Mouse (Mus musculus): ENCODE data around the gene Bsdc1. TPM values are rescaled to one million over a fixed set of nuclear protein-coding genes. Genes with fewer than 3 reads are reported as not detected.
"Not testable (repeated sequence)": the region's sequence is repeated elsewhere in the genome, so short reads cannot be mapped to it uniquely, and the experiment has no call there.

Gene Bsdc1
- polyA plus RNA-seq, 1 experiment from 2014 or later: 35.4 TPM

DNA sequence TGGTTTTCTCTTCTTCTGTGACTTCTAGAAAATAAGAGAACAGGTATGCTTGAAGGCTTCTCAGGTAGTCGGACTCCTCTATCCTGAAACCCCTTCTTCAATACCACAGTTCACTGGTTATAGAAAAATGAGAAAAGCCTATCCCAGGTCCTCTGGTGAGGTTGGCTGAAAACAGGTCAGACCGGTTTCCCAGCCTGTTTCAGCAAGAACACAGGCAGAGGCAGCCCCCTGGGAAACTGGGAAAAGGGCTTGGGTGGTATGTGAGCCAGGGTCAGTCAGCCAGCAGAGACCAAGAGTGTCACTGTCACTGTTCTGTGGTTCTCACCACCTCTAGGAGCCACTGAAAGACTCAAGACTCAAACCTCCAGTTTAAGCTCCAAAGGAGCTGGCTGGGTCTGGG, 55.5 kb downstream of the Bsdc1 start:
- Histone ChIP-seq H3K27me3 (replicated peaks; ENCODE audit: control insufficient read depth, insufficient read depth, low read length) (no peaks in the 10 kb centered on the region), H3K36me3 (ENCODE audit: control insufficient read depth, insufficient read depth, low read length) (peaks cover 62% of the 10 kb centered on the region), H3K9ac (ENCODE audit: low read length) (no peak overlapping the region), H3K4me1 (ENCODE audit: control insufficient read depth, insufficient read depth, low read length) (0 out of 2 replicates have a peak, but pooled peaks cover 2% of the 10 kb centered on the region), H3K4me3 (ENCODE audit: low read depth, low read length) (no peak overlapping the region), H3K27ac (ENCODE audit: low read depth, low read length) (no peak overlapping the region), H3K4me2 (ENCODE audit: low read length) (no peak overlapping the region), H3K9me3 (replicated peaks; ENCODE audit: control insufficient read depth, low read length) (no peaks in the 10 kb centered on the region)
- WGBS: 45% methylated on average over 2 of the region's 2 CpGs
- DNase-seq (ENCODE audit: low spot score) (no peak), ATAC-seq (no peak)

DNA sequence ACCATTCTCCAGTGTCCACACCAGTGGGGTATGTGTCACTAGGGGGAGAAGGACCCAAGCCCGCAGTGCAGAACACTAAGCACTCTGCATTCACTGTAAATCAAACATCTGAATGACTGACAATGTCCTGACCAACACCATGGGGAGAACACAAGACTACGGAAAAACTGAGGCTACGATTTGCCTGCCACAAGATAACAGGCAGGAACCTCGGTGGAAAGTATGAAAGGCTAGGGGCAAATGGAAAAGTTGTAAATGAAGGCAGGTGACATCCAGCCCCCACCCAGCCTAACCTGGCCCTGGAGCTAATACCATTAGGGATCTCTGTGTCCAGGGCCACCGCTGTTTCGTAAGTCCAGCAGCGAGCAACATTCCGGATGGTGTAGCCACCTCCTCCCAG, 57.1 kb downstream of the Bsdc1 start:
- H3K4me3 ChIP-seq (ENCODE audit: low read depth, low read length): no peak overlapping the region
- no peak overlapping the region for H3K4me2 ChIP-seq (ENCODE audit: low read length)
- no peak for ATAC-seq
- H3K9me3 ChIP-seq (replicated peaks; ENCODE audit: control insufficient read depth, low read length): no peaks in the 10 kb centered on the region
- H3K36me3 ChIP-seq (ENCODE audit: control insufficient read depth, insufficient read depth, low read length): peaks cover 78% of the 10 kb centered on the region
- WGBS: 92% methylated on average over 8 of the region's 8 CpGs
- H3K4me1 ChIP-seq (ENCODE audit: control insufficient read depth, insufficient read depth, low read length): 0 out of 2 replicates have a peak, but pooled peaks cover 2% of the 10 kb centered on the region
- H3K27me3 ChIP-seq (replicated peaks; ENCODE audit: control insufficient read depth, insufficient read depth, low read length): no peaks in the 10 kb centered on the region
- DNase-seq (ENCODE audit: low spot score): no peak
- H3K27ac ChIP-seq (ENCODE audit: low read depth, low read length): no peak overlapping the region
- H3K9ac ChIP-seq (ENCODE audit: low read length): no peak overlapping the region

DNA sequence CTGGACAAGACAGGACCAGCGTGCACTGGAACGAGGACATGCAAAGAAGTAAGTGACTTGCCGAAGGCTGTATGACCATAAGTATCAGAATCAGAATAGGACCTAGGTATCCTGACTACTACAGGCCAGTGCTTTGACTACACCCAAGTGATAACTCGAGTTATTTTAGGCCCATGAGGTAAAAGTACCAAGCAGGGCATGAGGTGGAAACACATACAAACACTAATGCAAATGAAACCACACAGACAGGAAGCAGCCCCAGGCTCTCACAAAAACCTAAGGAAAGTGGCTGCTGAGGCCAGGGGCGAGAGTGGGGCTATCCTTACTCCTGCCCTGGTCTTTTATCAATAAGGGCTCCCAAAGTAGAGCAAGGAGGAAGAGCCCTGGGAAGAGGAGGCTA, 64.0 kb downstream of the Bsdc1 start:
- ATAC-seq (no peak), DNase-seq (ENCODE audit: low spot score) (no peak)
- Histone ChIP-seq H3K4me1 (ENCODE audit: control insufficient read depth, insufficient read depth, low read length) (no peaks in the 10 kb centered on the region), H3K27ac (ENCODE audit: low read depth, low read length) (no peak overlapping the region), H3K9me3 (replicated peaks; ENCODE audit: control insufficient read depth, low read length) (no peaks in the 10 kb centered on the region), H3K4me3 (ENCODE audit: low read depth, low read length) (no peak overlapping the region), H3K4me2 (ENCODE audit: low read length) (no peak overlapping the region), H3K9ac (ENCODE audit: low read length) (no peak overlapping the region), H3K27me3 (replicated peaks; ENCODE audit: control insufficient read depth, insufficient read depth, low read length) (no peaks in the 10 kb centered on the region), H3K36me3 (ENCODE audit: control insufficient read depth, insufficient read depth, low read length) (peaks cover 89% of the 10 kb centered on the region)
- 92% methylated on average over 5 of the region's 5 CpGs for WGBS

DNA sequence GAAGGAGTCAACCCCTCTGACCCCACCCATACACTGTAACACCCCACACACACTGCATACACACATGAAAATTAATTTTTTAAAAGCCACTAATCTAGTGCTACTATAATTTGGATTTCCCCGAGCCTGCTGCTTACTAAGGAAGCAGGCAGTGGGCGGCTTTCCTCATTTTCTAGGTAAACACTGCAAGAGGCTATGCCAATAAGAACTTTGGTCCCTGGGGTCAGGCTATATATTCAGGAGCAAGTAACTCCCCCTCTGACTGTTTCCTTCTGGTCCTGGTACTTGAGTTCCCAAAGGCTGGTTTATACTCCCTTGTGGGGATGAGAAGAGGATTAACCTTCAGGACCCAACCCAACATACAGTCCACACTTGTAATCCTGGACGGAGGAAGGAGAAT, 64.5 kb downstream of the Bsdc1 start:
- WGBS: 86% methylated on average over 3 of the region's 3 CpGs
- H3K27me3 ChIP-seq (replicated peaks; ENCODE audit: control insufficient read depth, insufficient read depth, low read length): no peaks in the 10 kb centered on the region
- no peak overlapping the region for H3K4me3 ChIP-seq (ENCODE audit: low read depth, low read length)
- H3K4me1 ChIP-seq (ENCODE audit: control insufficient read depth, insufficient read depth, low read length): no peaks in the 10 kb centered on the region
- H3K9me3 ChIP-seq (replicated peaks; ENCODE audit: control insufficient read depth, low read length): no peaks in the 10 kb centered on the region
- DNase-seq (ENCODE audit: low spot score) (no peak), ATAC-seq (no peak)
- no peak overlapping the region for H3K9ac ChIP-seq (ENCODE audit: low read length)
- no peak overlapping the region for H3K4me2 ChIP-seq (ENCODE audit: low read length)
- H3K36me3 ChIP-seq (ENCODE audit: control insufficient read depth, insufficient read depth, low read length): peaks cover 91% of the 10 kb centered on the region
- no peak overlapping the region for H3K27ac ChIP-seq (ENCODE audit: low read depth, low read length)

DNA sequence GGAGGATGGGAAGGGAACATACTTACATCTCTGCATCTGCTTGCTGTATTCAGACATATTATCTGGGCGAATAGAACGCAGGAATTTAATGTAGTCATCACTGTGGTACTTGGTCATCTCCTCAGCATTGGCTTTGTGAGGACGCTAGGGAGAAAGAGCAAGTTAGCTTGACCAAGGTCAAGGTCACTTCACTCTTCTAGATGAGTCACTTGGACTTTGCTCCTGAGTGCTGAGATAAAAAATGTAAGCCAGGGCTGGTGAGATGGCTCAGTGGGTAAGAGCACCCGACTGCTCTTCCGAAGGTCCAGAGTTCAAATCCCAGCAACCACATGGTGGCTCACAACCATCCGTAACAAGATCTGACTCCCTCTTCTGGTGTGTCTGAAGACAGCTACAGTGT, 67.5 kb downstream of the Bsdc1 start:
- not testable (repeated sequence) for H3K9ac ChIP-seq (ENCODE audit: low read length); H3K4me3 ChIP-seq (ENCODE audit: low read depth, low read length); H3K4me1 ChIP-seq (ENCODE audit: control insufficient read depth, insufficient read depth, low read length); H3K4me2 ChIP-seq (ENCODE audit: low read length); ATAC-seq; DNase-seq (ENCODE audit: low spot score); H3K27me3 ChIP-seq (replicated peaks; ENCODE audit: control insufficient read depth, insufficient read depth, low read length); H3K27ac ChIP-seq (ENCODE audit: low read depth, low read length); H3K9me3 ChIP-seq (replicated peaks; ENCODE audit: control insufficient read depth, low read length)
- H3K36me3 ChIP-seq (ENCODE audit: control insufficient read depth, insufficient read depth, low read length): peaks cover 88% of the 10 kb centered on the region
- WGBS: 100% methylated on average over 5 of the region's 6 CpGs

Other genes starting within 250 kb of the Bsdc1 start
- gene C77080, start 200.2 kb upstream of the Bsdc1 start, polyA plus RNA-seq (2014; fragmentation: Nextera tagmentation; extraction: Ambion mirVana): 3.6 and 4.2 TPM in 2 replicates
- gene Sync, start 174.0 kb upstream of the Bsdc1 start, polyA plus RNA-seq (2014; fragmentation: Nextera tagmentation; extraction: Ambion mirVana): 0.14 and 0.24 TPM in 2 replicates
- 428 and 447 TPM in 2 replicates for gene Rbbp4, start 126.2 kb upstream of the Bsdc1 start, polyA plus RNA-seq (2014; fragmentation: Nextera tagmentation; extraction: Ambion mirVana)
- gene Zbtb8os, start 125.9 kb upstream of the Bsdc1 start, polyA plus RNA-seq (2014; fragmentation: Nextera tagmentation; extraction: Ambion mirVana): 27.7 and 37.1 TPM in 2 replicates
- 5.8 and 6.6 TPM in 2 replicates for gene Zbtb8a, start 83.5 kb upstream of the Bsdc1 start, polyA plus RNA-seq (2014; fragmentation: Nextera tagmentation; extraction: Ambion mirVana)
- 6.5 and 8.0 TPM in 2 replicates for gene Zbtb8b, start 20.7 kb upstream of the Bsdc1 start, polyA plus RNA-seq (2014; fragmentation: Nextera tagmentation; extraction: Ambion mirVana)
- gene Tssk3, start 29.4 kb downstream of the Bsdc1 start, polyA plus RNA-seq (2014; fragmentation: Nextera tagmentation; extraction: Ambion mirVana): 0.28 TPM in 1 of 2 replicates, not detected in the other
- gene Fam229a, start 29.6 kb downstream of the Bsdc1 start, polyA plus RNA-seq (2014; fragmentation: Nextera tagmentation; extraction: Ambion mirVana): not detected in 2 replicates
- 1,632 and 1,731 TPM in 2 replicates for gene Marcksl1, start 52.0 kb downstream of the Bsdc1 start, polyA plus RNA-seq (2014; fragmentation: Nextera tagmentation; extraction: Ambion mirVana)
- 132 and 154 TPM in 2 replicates for gene Hdac1, start 81.1 kb downstream of the Bsdc1 start, polyA plus RNA-seq (2014; fragmentation: Nextera tagmentation; extraction: Ambion mirVana)
- 8.2 and 9.0 TPM in 2 replicates for gene Lck, start 112.1 kb downstream of the Bsdc1 start, polyA plus RNA-seq (2014; fragmentation: Nextera tagmentation; extraction: Ambion mirVana)
- gene Fam167b, start 117.0 kb downstream of the Bsdc1 start, polyA plus RNA-seq (2014; fragmentation: Nextera tagmentation; extraction: Ambion mirVana): not detected in 2 replicates
- gene Eif3i, start 139.1 kb downstream of the Bsdc1 start, polyA plus RNA-seq (2014; fragmentation: Nextera tagmentation; extraction: Ambion mirVana): 259 and 316 TPM in 2 replicates
- 144 and 179 TPM in 2 replicates for gene Tmem234, start 139.1 kb downstream of the Bsdc1 start, polyA plus RNA-seq (2014; fragmentation: Nextera tagmentation; extraction: Ambion mirVana)
- gene Dcdc2b, start 152.7 kb downstream of the Bsdc1 start, polyA plus RNA-seq (2014; fragmentation: Nextera tagmentation; extraction: Ambion mirVana): 2.2 and 3.2 TPM in 2 replicates
- gene Iqcc, start 157.5 kb downstream of the Bsdc1 start, polyA plus RNA-seq (2014; fragmentation: Nextera tagmentation; extraction: Ambion mirVana): 23.6 and 29.4 TPM in 2 replicates
- gene Ccdc28b, start 162.4 kb downstream of the Bsdc1 start, polyA plus RNA-seq (2014; fragmentation: Nextera tagmentation; extraction: Ambion mirVana): 112 and 115 TPM in 2 replicates
- 65.4 and 71.6 TPM in 2 replicates for gene Txlna, start 179.5 kb downstream of the Bsdc1 start, polyA plus RNA-seq (2014; fragmentation: Nextera tagmentation; extraction: Ambion mirVana)
- gene Kpna6, start 211.2 kb downstream of the Bsdc1 start, polyA plus RNA-seq (2014; fragmentation: Nextera tagmentation; extraction: Ambion mirVana): 16.5 TPM in 2 replicates
- gene Tmem39b, start 235.3 kb downstream of the Bsdc1 start, polyA plus RNA-seq (2014; fragmentation: Nextera tagmentation; extraction: Ambion mirVana): 42.0 and 47.4 TPM in 2 replicates

Measured in forebrain, embryonic 14.5 days (tissue).